Mouse (Mus musculus) myocyte (in vitro differentiated cells): ENCODE data around the gene Mettl9.

Source experiments
- CEBPB ChIP-seq: IDR thresholded peaks from 2 replicates; pipeline ENCODE4 v1.6.1; 2011; ENCODE audit warnings: mild to moderate bottlenecking, moderate library complexity; ENCODE audit not compliant: poor library complexity, insufficient read depth, severe bottlenecking
- E2F4 ChIP-seq: IDR thresholded peaks from one replicate; pipeline ENCODE4 v1.6.1; 2011; ENCODE audit warnings: mild to moderate bottlenecking, control low read depth, moderate library complexity; ENCODE audit not compliant: insufficient read depth
- MAX ChIP-seq: IDR thresholded peaks from one replicate; pipeline ENCODE4 v1.6.1; 2011; ENCODE audit warnings: low read depth, mild to moderate bottlenecking, control low read depth
- MYOD1 ChIP-seq, 3 experiments: IDR thresholded peaks; one replicate each; pipeline ENCODE4 v1.6.1; 2011; ENCODE audit warnings: control low read depth in 2 of 3, low read depth in 2 of 3, mild to moderate bottlenecking in 2 of 3, moderate library complexity in 1 of 3; ENCODE audit not compliant: insufficient read length in 2 of 3, control insufficient read depth in 1 of 3
- MYOG ChIP-seq, 3 experiments: IDR thresholded peaks; one replicate each; pipeline ENCODE4 v1.6.1; 2011; ENCODE audit warnings: control low read depth in 2 of 3, low read depth in 2 of 3, mild to moderate bottlenecking in 2 of 3; ENCODE audit not compliant: insufficient read length in 2 of 3, control insufficient read depth in 1 of 3, insufficient read depth in 1 of 3
- POLR2A ChIP-seq: IDR thresholded peaks from one replicate; pipeline ENCODE4 v1.6.1; 2011; ENCODE audit warnings: low read depth, mild to moderate bottlenecking, control low read depth, moderate library complexity; ENCODE audit not compliant: insufficient read length
- POLR2AphosphoS2 ChIP-seq: IDR thresholded peaks from one replicate; pipeline ENCODE4 v1.6.1; 2011; ENCODE audit warnings: low read depth, control low read depth; ENCODE audit not compliant: insufficient read length
- REST ChIP-seq: IDR thresholded peaks from one replicate; pipeline ENCODE4 v1.6.1; 2011; ENCODE audit warnings: mild to moderate bottlenecking, control low read depth, moderate library complexity; ENCODE audit not compliant: insufficient read depth, insufficient read length
- SRF ChIP-seq: IDR thresholded peaks from one replicate; pipeline ENCODE4 v1.6.1; 2011; ENCODE audit warnings: low read depth; ENCODE audit not compliant: control insufficient read depth, insufficient read length
- TCF12 ChIP-seq: IDR thresholded peaks from one replicate; pipeline ENCODE4 v1.6.1; 2011; ENCODE audit warnings: mild to moderate bottlenecking, control low read depth; ENCODE audit not compliant: poor library complexity, insufficient read depth, severe bottlenecking
- TCF3 ChIP-seq: IDR thresholded peaks from one replicate; pipeline ENCODE4 v1.6.1; 2011; ENCODE audit warnings: low read depth, control low read depth; ENCODE audit not compliant: insufficient read length
- USF1 ChIP-seq: IDR thresholded peaks from one replicate; pipeline ENCODE4 v1.6.1; 2011; ENCODE audit warnings: low read depth, mild to moderate bottlenecking, control low read depth, moderate library complexity

- TF ChIP-seq POLR2A (no peak), POLR2AphosphoS2 (no peak), MYOG (IDR thresholded peaks at IDR 0.05; ENCODE audit: control insufficient read depth in 1 of 3, insufficient read depth in 1 of 3, insufficient read length in 2 of 3, low read depth in 2 of 3) (no peak), MYOD1 (IDR thresholded peaks at IDR 0.05; ENCODE audit: control insufficient read depth in 1 of 3, insufficient read length in 2 of 3, low read depth in 2 of 3) (no peak), E2F4 (no peak), USF1 (no peak), MAX (no peak), SRF (no peak), TCF12 (no peak), CEBPB (no peak), REST (no peak), TCF3 (no peak)
Measured at GRCm38 (mm10) chr7:121088745-121089144, 54.5 kb downstream of the Mettl9 start.
